Mouse (Mus musculus): ENCODE measurements at regions not wholly inside any gene's neighbourhood (a gene's known extent, or its start where the extent isn't known, plus 50 kb on each side); places are given as distances from the start of the nearest gene placed in this dataset.

GRCm38 (mm10) chr15:49812885-49813284 lies 4071.8 kb upstream of the Gm7489 start:
- peak; percentile 7 for DNase-seq (ENCODE audit: low read depth, low spot score)

GRCm38 (mm10) chr15:49860331-49860730 lies 4024.4 kb upstream of the Gm7489 start:
- no peak for DNase-seq (ENCODE audit: low read depth, low spot score)

- DNase-seq (ENCODE audit: low read depth, low spot score), result no peak
Measured at GRCm38 (mm10) chr15:49874555-49874954, 4010.2 kb upstream of the Gm7489 start.

- DNase-seq (ENCODE audit: low read depth, low spot score), result no peak
Measured at GRCm38 (mm10) chr15:49885947-49886346, 3998.8 kb upstream of the Gm7489 start.

GRCm38 (mm10) chr15:49896045-49896444 lies 3988.7 kb upstream of the Gm7489 start:
- DNase-seq (ENCODE audit: low read depth, low spot score), result no peak

GRCm38 (mm10) chr15:49898783-49899182 lies 3985.9 kb upstream of the Gm7489 start:
- no peak for DNase-seq (ENCODE audit: low read depth, low spot score)

- no peak for DNase-seq (ENCODE audit: low read depth, low spot score)
Measured at GRCm38 (mm10) chr15:49899782-49900181, 3984.9 kb upstream of the Gm7489 start.

Data from R1 (cell line).